Mouse (Mus musculus) cortical plate, adult 2 months (tissue): ENCODE measurements around the gene Kifc3.
A peak's percentile ranks its signal among the peaks of the same experiment; 100 is the strongest.

Experiments used
- CTCF ChIP-seq: fragments of 200-500 bp; IDR thresholded peaks from 2 replicates; pipeline ENCODE4 v1.5.1; 2011; ENCODE audit warnings: mild to moderate bottlenecking, control low read depth, low read length; ENCODE audit not compliant: insufficient read depth; ENCODE audit errors: extremely low read depth
- POLR2A ChIP-seq: fragments of 200-500 bp; IDR thresholded peaks from 2 replicates; pipeline ENCODE4 v1.6.1; 2011; ENCODE audit warnings: mild to moderate bottlenecking, low read length, control low read depth; ENCODE audit not compliant: insufficient read depth; ENCODE audit errors: extremely low read depth

- TF ChIP-seq CTCF (no peak), POLR2A (0 out of 2 replicates have a peak, but pooled peaks have one; percentile 21)
These were observed 59.4 kb downstream of the Kifc3 start for GRCm38 (mm10) chr8:95142985-95143804.
